Mouse (Mus musculus) left cerebral cortex, adult 2 months (tissue): ENCODE measurements around the gene Ankrd54. TPM values are rescaled to one million over a fixed set of nuclear protein-coding genes. Genes with fewer than 3 reads are reported as not detected.
"Not testable (repeated sequence)": the region's sequence is repeated elsewhere in the genome, so short reads cannot be mapped to it uniquely, and the experiment has no call there.

Source experiments
- DNase-seq, 2 experiments: peaks; one replicate each; pipeline ENCODE4 v3.0.0; 2021 to 2022; ENCODE audit warnings: low spot score in 2 of 2, mixed read lengths in 1 of 2; ENCODE audit errors: extremely low spot score in 1 of 2
- H3K27ac ChIP-seq: fragments of 200-600 bp; 2 replicates; pipeline ENCODE4 v1.8.1; 2022
- H3K4me3 ChIP-seq: fragments of 200-600 bp; 2 replicates; pipeline ENCODE4 v1.8.1; 2022
- CTCF ChIP-seq: fragments of 200-600 bp; IDR thresholded peaks from 2 replicates; pipeline ENCODE4 v1.8.1; 2022; ENCODE audit warnings: antibody characterized with exemption, mild to moderate bottlenecking, moderate library complexity
- intact Hi-C: fragments of 180-260 bp; cut with DNase I; formaldehyde crosslinking; loops from one replicate; pipeline ENCODE4 v1.15.1; 2025
- total RNA-seq, 2 experiments: library from RNA; stranded (reverse); gene quantifications; 2 replicates each; pipeline ENCODE4 v1.2.3; 2021

Ankrd54 gene
- total RNA-seq, 2 experiments from 2014 or later, result 19.7 to 19.8 TPM

DNA sequence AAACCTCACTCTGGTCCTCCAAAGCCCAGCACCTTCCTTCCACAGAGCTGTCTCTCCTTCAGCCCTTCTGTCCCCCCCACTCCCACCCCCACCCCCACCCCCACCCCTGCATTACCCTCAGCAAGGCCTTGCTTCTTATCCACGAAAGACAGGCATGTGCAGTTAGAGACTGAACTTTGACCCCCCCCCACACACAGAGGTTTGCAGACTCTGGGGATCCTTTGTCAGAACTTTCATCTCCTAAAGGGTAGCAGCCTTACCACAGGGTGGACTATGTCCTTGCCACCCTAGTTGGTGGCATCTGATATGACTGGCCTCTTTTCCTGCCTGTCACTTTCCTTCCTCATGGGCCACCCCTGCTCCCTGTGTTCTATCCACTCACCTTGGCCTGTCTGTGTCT lies 39.3 kb downstream of the Ankrd54 start:
- intact Hi-C loops, result no loop called here
- Histone ChIP-seq H3K27ac (no peak overlapping the region), H3K4me3 (no peak overlapping the region)
- TF ChIP-seq CTCF, result no peak
- no peak for DNase-seq

GRCm38 (mm10) chr15:79022671-79023230 lies 39.9 kb downstream of the Ankrd54 start:
- TF ChIP-seq CTCF, result no peak
- DNase-seq, result no peak
- Histone ChIP-seq H3K27ac (no peak overlapping the region), H3K4me3 (no peak overlapping the region)
- intact Hi-C loops, result no loop called here

DNA sequence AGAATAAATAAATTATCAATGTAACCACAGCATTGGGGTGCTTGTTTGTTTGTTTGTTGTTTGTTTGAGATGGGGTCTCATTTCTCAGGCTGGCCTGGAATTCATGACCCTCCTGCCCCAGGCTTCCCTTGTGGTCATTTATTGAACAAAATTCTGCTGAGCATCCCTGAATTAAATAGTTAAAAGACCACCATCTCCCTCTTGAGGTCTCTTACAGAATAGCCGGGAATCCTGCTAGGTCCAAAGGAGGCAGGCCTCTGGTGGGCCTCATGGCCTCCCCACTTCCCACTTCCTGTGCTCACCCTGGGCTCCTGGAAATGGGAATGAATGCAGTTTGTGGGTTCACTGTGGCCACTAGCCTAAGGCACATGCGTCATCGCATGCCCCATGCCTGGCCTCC lies 43.8 kb downstream of the Ankrd54 start:
- Histone ChIP-seq H3K4me3 (no peak overlapping the region), H3K27ac (no peak overlapping the region)
- DNase-seq, result no peak
- intact Hi-C loops, result no loop called here
- TF ChIP-seq CTCF, result no peak

- DNase-seq, result no peak
- no peak overlapping the region for H3K27ac ChIP-seq
- intact Hi-C loops, result no loop called here
- H3K4me3 ChIP-seq, result no peak overlapping the region
- TF ChIP-seq CTCF, result no peak
Measured at GRCm38 (mm10) chr15:79018191-79018590, 44.5 kb downstream of the Ankrd54 start.

DNA sequence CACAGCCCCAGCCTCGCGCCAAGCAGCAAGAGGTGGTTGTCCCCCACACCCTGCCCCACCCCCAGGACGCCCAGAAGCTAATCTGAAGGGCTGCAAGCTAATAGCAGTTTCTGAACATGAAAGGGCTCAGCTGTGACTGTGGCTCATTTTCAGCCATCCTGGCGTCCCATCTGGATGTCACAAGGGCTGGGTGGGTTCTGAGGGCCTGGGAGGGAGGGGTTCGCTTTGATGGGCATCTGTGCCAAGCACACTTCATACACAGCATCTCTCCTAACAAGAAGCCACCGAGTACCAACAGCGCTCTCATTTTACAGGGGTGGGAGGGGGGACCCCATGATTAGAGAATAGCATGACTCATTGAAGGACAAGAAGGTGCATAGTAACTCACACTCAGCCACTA lies 49.3 kb downstream of the Ankrd54 start:
- intact Hi-C loops, result no loop called here
- Histone ChIP-seq H3K27ac (no peak overlapping the region), H3K4me3 (no peak overlapping the region)
- TF ChIP-seq CTCF, result no peak
- DNase-seq, result no peak

- Histone ChIP-seq H3K27ac (no peak overlapping the region), H3K4me3 (no peak overlapping the region)
- no peak for DNase-seq
- intact Hi-C loops, result no loop called here
- no peak for TF ChIP-seq CTCF
Measured at GRCm38 (mm10) chr15:79011550-79011949, 51.1 kb downstream of the Ankrd54 start.

- intact Hi-C loops, result no loop called here
- H3K27ac ChIP-seq, result no peak overlapping the region
- H3K4me3 ChIP-seq, result no peak overlapping the region
- no peak for DNase-seq
- no peak for TF ChIP-seq CTCF
Measured at GRCm38 (mm10) chr15:79009734-79010133, 53.0 kb downstream of the Ankrd54 start.

DNA sequence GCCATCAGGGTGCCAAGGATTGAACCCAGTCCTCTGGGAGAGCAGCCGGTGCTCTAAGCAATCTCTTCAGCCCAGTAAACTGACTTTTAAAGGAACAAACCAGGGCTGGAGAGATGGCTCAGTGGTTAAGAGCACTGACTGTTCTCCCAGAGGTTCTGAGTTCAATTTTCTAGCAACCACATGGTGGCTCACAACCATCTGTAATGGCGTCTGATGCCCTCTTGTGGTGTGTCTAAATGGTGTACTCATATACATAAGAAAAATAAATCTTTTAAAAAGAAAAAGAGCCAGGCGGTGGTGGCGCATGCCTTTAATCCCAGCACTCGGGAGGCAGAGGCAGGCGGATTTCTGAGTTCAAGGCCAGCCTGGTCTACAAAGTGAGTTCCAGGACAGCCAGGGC lies 54.9 kb downstream of the Ankrd54 start:
- H3K27ac ChIP-seq, intact Hi-C loops, H3K4me3 ChIP-seq, DNase-seq: not testable (repeated sequence)
- TF ChIP-seq CTCF, result peak; percentile 9

- intact Hi-C loops, result no loop called here
- Histone ChIP-seq H3K4me3 (no peak overlapping the region), H3K27ac (no peak overlapping the region)
- TF ChIP-seq CTCF, result no peak
- no peak for DNase-seq
Measured at GRCm38 (mm10) chr15:79007059-79007458, 55.6 kb downstream of the Ankrd54 start.

- no peak overlapping the region for H3K27ac ChIP-seq
- H3K4me3 ChIP-seq, result no peak overlapping the region
- intact Hi-C loops, result no loop called here
- no peak for TF ChIP-seq CTCF
- DNase-seq, result no peak
Measured at GRCm38 (mm10) chr15:79006638-79007037, 56.1 kb downstream of the Ankrd54 start.

GRCm38 (mm10) chr15:79005581-79005980 lies 57.1 kb downstream of the Ankrd54 start:
- TF ChIP-seq CTCF, result no peak
- intact Hi-C loops, result no loop called here
- no peak for DNase-seq
- H3K27ac ChIP-seq, result no peak overlapping the region
- no peak overlapping the region for H3K4me3 ChIP-seq

Other genes with a start within 250 kb of the Ankrd54 start
- gene Cdc42ep1, start 220.3 kb downstream of the Ankrd54 start, total RNA-seq, result 10 to 100 TPM; 10.6 to 13.1 TPM
- gene Lgals2, start 207.4 kb downstream of the Ankrd54 start, total RNA-seq, result not detected
- 10 to 100 TPM; 64.8 to 68.2 TPM for gene Gga1, start 185.7 kb downstream of the Ankrd54 start, total RNA-seq
- not detected for gene Gm49510, start 163.2 kb downstream of the Ankrd54 start, total RNA-seq
- gene Sh3bp1, start 163.1 kb downstream of the Ankrd54 start, total RNA-seq, result 10 to 100 TPM; 35.0 to 37.7 TPM
- gene Pdxp, start 149.0 kb downstream of the Ankrd54 start, total RNA-seq, result 100 to 1,000 TPM; 165 to 171 TPM
- gene Lgals1, start 136.2 kb downstream of the Ankrd54 start, total RNA-seq, result 10 to 100 TPM; 19.8 to 20.4 TPM
- gene Nol12, start 128.0 kb downstream of the Ankrd54 start, total RNA-seq, result 10 to 100 TPM; 36.2 to 38.8 TPM
- gene Triobp, start 115.2 kb downstream of the Ankrd54 start, total RNA-seq, result 10 to 100 TPM; 11.8 to 12.7 TPM
- 10 to 100 TPM; 80.4 to 81.1 TPM for gene H1f0, start 34.4 kb downstream of the Ankrd54 start, total RNA-seq
- gene Galr3, start 21.0 kb downstream of the Ankrd54 start, total RNA-seq, result under 1 TPM in 1 of 2 experiments, not detected in 1; 0.84 TPM
- gene Eif3l, start 12.3 kb upstream of the Ankrd54 start, total RNA-seq, result 10 to 100 TPM; 62.5 to 66.6 TPM
- gene Micall1, start 46.0 kb upstream of the Ankrd54 start, total RNA-seq, result 10 to 100 TPM; 22.8 to 23.2 TPM
- 100 to 1,000 TPM; 100 to 103 TPM for gene Polr2f, start 78.1 kb upstream of the Ankrd54 start, total RNA-seq
- 10 to 100 TPM; 12.0 to 12.9 TPM for gene 1700088E04Rik, start 78.4 kb upstream of the Ankrd54 start, total RNA-seq
- gene Sox10, start 102.3 kb upstream of the Ankrd54 start, total RNA-seq, result 10 to 100 TPM; 17.1 to 18.7 TPM
- gene Pick1, start 166.3 kb upstream of the Ankrd54 start, total RNA-seq, result 10 to 100 TPM; 55.7 to 57.8 TPM
- gene Gm49486, start 166.5 kb upstream of the Ankrd54 start, total RNA-seq, result 1 to 10 TPM; 1.0 TPM
- gene Slc16a8, start 191.9 kb upstream of the Ankrd54 start, total RNA-seq, result under 1 TPM in 1 of 2 experiments, not detected in 1; 0.25 TPM
- gene Baiap2l2, start 222.6 kb upstream of the Ankrd54 start, total RNA-seq, result 1 to 10 TPM; 5.9 to 6.4 TPM